Mouse (Mus musculus) kidney, adult 2 months (tissue): Measurements from ENCODE around the gene H2-Ab1. TPM values are rescaled to one million over a fixed set of nuclear protein-coding genes. Genes with fewer than 3 reads are reported as not detected.

Experiments
- DNase-seq: peaks from one replicate; pipeline ENCODE4 v3.0.0; 2021
- H3K27ac ChIP-seq: fragments of 200-500 bp; 2 replicates; pipeline ENCODE4 v1.5.1; 2012; ENCODE audit warnings: low read depth, low read length, control low read depth, inconsistent platforms; ENCODE audit not compliant: insufficient read depth
- H3K27me3 ChIP-seq: fragments of 200-500 bp; replicated peaks from 2 replicates; pipeline ENCODE4 v1.6.1; 2012; ENCODE audit warnings: mild to moderate bottlenecking, moderate library complexity, low read length, inconsistent platforms; ENCODE audit not compliant: control insufficient read depth, insufficient read depth
- H3K36me3 ChIP-seq: fragments of 200-500 bp; 2 replicates; pipeline ENCODE4 v1.6.1; 2012; ENCODE audit warnings: mild to moderate bottlenecking, moderate library complexity, low read length, inconsistent platforms; ENCODE audit not compliant: control insufficient read depth, insufficient read depth
- H3K4me1 ChIP-seq: fragments of 200-500 bp; 2 replicates; pipeline ENCODE4 v1.6.1; 2011; ENCODE audit warnings: low read length; ENCODE audit not compliant: control insufficient read depth, insufficient read depth
- H3K4me3 ChIP-seq: fragments of 200-500 bp; 2 replicates; pipeline ENCODE4 v1.5.1; 2011; ENCODE audit warnings: mild to moderate bottlenecking, low read depth, low read length, control low read depth; ENCODE audit not compliant: insufficient read depth
- CTCF ChIP-seq: fragments of 200-500 bp; conservative IDR thresholded peaks from 2 replicates; pipeline ENCODE4 v1.5.1; 2011; ENCODE audit warnings: low read depth, mild to moderate bottlenecking, control low read depth, low read length, moderate library complexity, mixed read lengths; ENCODE audit not compliant: insufficient read depth, insufficient read length
- POLR2A ChIP-seq: fragments of 200-500 bp; IDR thresholded peaks from one replicate; pipeline ENCODE4 v1.6.1; 2011; ENCODE audit warnings: low read depth, low read length, control low read depth
- WGBS: fragments of 180-500 bp; shearing (Covaris S2); methylation state at CpG from one replicate; pipeline ENCODE4 v1.1.7; 2018; 5-methylcytosine and 5-hydroxymethylcytosine counted together
- polyA plus RNA-seq: library from polyadenylated mRNA; depleted of rRNA; stranded (reverse); fragments of >200 nt; gene quantifications from 2 replicates; pipeline ENCODE4 v1.2.3, GENCODE M21; 2012

H2-Ab1 gene
- polyA plus RNA-seq, 1 experiment = 490 TPM

DNA sequence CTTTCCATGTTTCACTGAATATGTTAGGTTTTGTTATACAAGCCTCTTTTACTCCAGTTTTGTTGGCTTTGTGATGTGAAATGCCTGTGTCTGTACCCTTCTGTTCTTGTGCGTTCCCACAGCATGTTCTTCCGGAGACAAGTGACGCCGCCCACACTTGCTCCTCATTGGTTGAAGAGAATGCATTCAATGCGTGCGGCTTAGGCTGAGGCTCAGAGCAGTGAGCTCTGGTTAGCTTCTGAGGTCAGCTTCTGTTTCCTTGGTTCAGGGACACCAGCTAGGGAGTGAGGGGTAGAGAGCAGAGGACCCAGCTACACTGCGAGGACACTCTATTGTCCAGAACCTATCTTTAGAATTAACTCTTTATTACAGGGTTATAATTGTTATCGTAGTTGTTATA lies 34.1 kb downstream of the H2-Ab1 start:
- Histone ChIP-seq H3K4me3 (no peak overlapping the region), H3K36me3 (no peaks in the 10 kb centered on the region), H3K27ac (no peak overlapping the region), H3K4me1 (peaks cover 3% of the 10 kb centered on the region; the same call in 1 of the 2 replicates), H3K27me3 (no peaks in the 10 kb centered on the region)
- 14% methylated on average over 8 of the region's 8 CpGs for WGBS
- DNase-seq = peak; percentile 81
- TF ChIP-seq POLR2A (no peak), CTCF (no peak)

DNA sequence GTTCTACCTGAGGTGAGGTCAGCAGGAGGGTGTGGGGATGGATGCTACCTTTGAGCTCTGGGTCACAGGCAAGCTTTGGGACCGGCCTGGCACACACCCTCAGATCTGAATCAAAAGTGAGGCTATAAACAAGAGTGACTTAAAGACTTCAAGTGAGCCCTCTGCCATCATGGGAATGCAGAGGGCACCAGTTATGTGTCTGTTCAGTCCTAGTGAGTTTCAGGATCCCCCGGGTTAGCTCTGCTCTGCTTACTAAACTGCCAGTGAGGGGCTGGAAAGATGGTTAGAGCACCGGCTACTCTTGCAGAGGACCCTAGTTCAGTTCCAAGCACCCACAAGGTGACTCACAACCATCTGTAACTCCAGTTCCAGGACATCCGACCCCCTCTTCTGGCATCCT lies 35.1 kb downstream of the H2-Ab1 start:
- H3K27ac ChIP-seq = no peak overlapping the region
- no peak for TF ChIP-seq CTCF
- no peak for TF ChIP-seq POLR2A

DNA sequence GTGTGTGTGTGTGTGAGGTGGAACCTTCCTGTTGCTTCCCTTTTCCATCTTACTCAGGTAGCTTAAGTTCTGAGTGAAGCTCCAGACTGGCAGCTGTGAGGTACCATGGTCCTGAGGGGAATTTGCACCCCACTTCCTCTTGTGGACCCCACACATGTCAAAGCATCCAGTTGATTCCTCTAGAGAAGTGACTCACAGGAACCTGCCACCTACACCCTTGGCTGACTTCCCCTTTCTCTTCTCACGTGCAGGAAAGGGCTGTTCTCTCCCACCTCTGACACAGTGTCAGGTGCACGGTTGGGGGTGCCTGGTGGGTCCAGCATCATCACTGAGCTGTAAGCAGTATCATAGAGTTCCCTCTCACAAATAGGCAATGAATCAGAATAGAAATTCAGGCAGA lies 36.0 kb downstream of the H2-Ab1 start:
- Histone ChIP-seq H3K36me3 (no peaks in the 10 kb centered on the region), H3K4me1 (peaks cover 3% of the 10 kb centered on the region; the same call in 1 of the 2 replicates), H3K27me3 (no peaks in the 10 kb centered on the region), H3K4me3 (no peak overlapping the region), H3K27ac (no peak overlapping the region)
- 49% methylated on average over 2 of the region's 2 CpGs for WGBS
- DNase-seq = no peak
- TF ChIP-seq CTCF = no peak
- no peak for TF ChIP-seq POLR2A

More for the DNA sequence above, 35.1 kb downstream of the H2-Ab1 start:
- no peak overlapping the region for H3K4me3 ChIP-seq
- H3K4me1 ChIP-seq = peaks cover 3% of the 10 kb centered on the region; the same call in 1 of the 2 replicates
- 93% methylated on average over 4 of the region's 4 CpGs for WGBS
- no peaks in the 10 kb centered on the region for H3K36me3 ChIP-seq
- no peaks in the 10 kb centered on the region for H3K27me3 ChIP-seq
- no peak for DNase-seq

DNA sequence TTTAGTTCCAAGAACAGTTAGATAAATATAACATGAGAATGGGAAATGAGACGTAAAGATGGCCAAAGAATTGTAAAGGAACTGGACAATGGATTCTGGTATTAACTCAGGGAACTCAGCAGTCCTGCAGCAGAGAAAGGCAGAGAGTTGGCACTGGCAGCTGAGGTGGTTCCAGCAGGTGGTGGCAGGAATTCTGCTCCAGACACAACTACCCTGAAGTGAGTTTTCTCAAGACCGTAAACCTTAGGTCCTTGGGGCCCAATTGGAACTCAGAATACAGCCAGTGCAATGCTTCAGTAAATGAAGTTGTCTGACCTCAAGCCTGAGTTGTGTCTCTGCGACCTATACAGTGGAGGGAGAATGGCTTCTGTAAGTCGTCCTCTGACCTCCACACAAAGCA lies 36.8 kb downstream of the H2-Ab1 start:
- peaks cover 3% of the 10 kb centered on the region; the same call in 1 of the 2 replicates for H3K4me1 ChIP-seq
- 73% methylated on average over 4 of the region's 4 CpGs for WGBS
- no peaks in the 10 kb centered on the region for H3K27me3 ChIP-seq
- no peak overlapping the region for H3K27ac ChIP-seq
- no peak for DNase-seq
- no peaks in the 10 kb centered on the region for H3K36me3 ChIP-seq
- no peak overlapping the region for H3K4me3 ChIP-seq
- TF ChIP-seq POLR2A = no peak
- no peak for TF ChIP-seq CTCF

DNA sequence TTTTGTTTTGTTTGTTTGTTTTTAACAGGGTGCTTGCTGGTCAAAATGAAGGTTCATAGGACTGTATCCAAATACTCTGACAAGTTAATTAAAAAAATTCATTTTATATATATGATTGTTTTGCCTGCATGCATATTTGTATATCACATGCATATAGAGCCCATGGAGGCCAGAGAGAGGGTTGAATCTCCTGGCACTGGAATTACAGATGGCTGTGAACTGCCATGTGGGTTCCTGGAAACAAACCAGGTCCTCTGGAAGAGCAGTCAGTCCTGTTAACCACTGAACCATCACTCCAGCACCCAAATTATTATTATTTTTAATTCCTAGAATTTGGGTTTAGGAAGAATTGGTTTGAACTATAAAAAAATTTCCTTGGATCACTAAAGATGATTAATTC lies 37.8 kb downstream of the H2-Ab1 start:
- Histone ChIP-seq H3K27ac (no peak overlapping the region), H3K27me3 (no peaks in the 10 kb centered on the region), H3K4me3 (no peak overlapping the region), H3K36me3 (no peaks in the 10 kb centered on the region), H3K4me1 (peaks cover 3% of the 10 kb centered on the region; the same call in 1 of the 2 replicates)
- DNase-seq = no peak
- no peak for TF ChIP-seq POLR2A
- TF ChIP-seq CTCF = no peak

DNA sequence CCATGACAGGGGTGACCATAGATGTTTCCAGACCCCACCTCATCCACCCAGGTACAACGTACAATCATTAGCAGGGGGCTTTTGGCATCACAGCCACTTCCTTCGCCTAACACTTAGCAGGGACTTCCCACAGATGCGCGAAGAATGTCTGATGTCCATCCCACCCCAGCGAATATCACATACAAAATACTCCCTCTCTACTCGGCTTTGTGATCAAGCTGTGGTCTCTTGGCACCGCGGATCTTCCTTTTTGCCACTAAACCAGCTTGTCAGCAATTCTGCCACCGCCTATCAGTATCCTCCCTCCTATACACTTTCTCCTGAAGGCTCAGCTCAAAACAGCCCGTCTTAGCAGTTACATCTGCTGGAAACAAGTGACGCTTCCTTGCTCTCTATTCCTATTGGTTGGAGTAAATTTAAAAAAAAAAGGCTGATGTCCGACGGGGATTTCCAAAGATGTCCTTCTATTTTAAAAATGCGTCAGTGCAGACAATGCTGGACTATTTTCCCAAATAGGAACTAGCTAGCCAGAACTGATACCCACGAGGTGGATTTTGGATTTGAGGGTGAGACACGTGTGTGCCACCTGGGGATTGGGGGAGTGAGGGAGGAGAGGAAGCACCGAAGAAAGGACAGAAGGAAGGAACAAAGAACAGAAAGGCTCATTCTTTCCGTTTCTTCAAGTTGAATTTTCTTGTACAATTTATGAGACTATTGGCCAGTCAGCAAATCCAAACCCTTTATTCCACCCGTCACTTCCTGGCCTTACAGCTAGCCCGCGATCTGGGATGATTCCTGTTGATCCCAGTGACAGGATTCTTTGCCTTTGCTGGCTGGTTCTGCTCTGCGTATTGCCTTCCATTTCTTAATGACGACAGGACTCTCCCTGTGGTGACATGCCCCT lies 38.7 kb downstream of the H2-Ab1 start:
- H3K27me3 ChIP-seq = no peaks in the 10 kb centered on the region
- 24% methylated on average over 23 of the region's 23 CpGs for WGBS
- TF ChIP-seq CTCF = no peak
- no peak for TF ChIP-seq POLR2A
- peak; percentile 86 for DNase-seq
- H3K36me3 ChIP-seq = no peaks in the 10 kb centered on the region
- H3K4me3 ChIP-seq = no peak overlapping the region; the same call in 1 of the 2 replicates
- peak overlapping the region; percentile 39; the same call in 1 of the 2 replicates for H3K27ac ChIP-seq
- peaks cover 3% of the 10 kb centered on the region; the same call in 1 of the 2 replicates for H3K4me1 ChIP-seq

DNA sequence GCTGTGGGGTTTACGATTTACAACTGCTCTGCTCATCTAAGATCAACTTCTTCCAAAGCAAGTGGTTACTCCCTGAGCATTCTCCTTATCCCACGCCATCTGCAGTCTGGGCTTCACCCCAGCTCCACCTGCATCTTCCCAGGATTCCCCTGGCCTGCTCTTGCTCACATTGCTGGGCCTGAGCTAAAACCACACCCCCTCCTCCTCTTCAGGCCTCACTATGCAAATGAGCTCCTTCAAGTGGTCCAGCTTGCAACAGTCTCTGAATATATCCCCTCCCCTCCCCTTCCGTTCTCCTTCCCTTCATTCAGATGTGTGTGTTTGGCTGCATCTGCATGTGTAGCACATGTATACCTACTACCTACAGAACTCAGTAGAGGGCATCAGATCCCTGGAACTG lies 41.9 kb downstream of the H2-Ab1 start:
- TF ChIP-seq CTCF = no peak
- no peak for TF ChIP-seq POLR2A
- Histone ChIP-seq H3K4me1 (peaks cover 3% of the 10 kb centered on the region; the same call in 1 of the 2 replicates), H3K27me3 (no peaks in the 10 kb centered on the region), H3K27ac (no peak overlapping the region), H3K4me3 (no peak overlapping the region), H3K36me3 (no peaks in the 10 kb centered on the region)
- 92% methylated on average over 3 of the region's 3 CpGs for WGBS
- no peak for DNase-seq

DNA sequence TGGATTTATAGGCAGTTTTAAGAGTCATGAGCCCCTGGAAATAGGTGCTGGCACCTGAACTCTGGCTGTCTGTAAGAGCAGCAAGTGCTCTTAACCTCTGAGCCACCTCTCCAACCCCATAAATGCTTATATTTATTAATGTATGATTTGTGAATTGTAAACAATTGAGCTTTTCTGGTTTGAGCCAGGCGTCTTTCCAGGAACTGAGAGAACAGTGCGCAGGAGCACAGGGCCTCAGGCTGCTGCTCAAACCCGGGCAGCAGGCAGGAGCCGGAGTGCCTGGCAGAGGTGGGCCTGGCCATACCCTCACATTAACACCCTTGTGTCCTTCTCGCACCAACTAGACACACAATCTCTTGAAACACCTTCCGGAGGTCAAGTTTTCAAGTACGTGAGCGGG lies 42.6 kb downstream of the H2-Ab1 start:
- peaks cover 3% of the 10 kb centered on the region; the same call in 1 of the 2 replicates for H3K4me1 ChIP-seq
- no peaks in the 10 kb centered on the region for H3K27me3 ChIP-seq
- DNase-seq = no peak
- H3K36me3 ChIP-seq = no peaks in the 10 kb centered on the region
- no peak overlapping the region for H3K27ac ChIP-seq
- no peak overlapping the region for H3K4me3 ChIP-seq
- 89% methylated on average over 8 of the region's 8 CpGs for WGBS
- no peak for TF ChIP-seq POLR2A
- no peak for TF ChIP-seq CTCF
